Mouse (Mus musculus) heart, embryonic 16.5 days (tissue): ENCODE results near the gene Plekha5. TPM values are rescaled to one million over a fixed set of nuclear protein-coding genes. Genes with fewer than 3 reads are reported as not detected.

Source experiments
- ATAC-seq: fragments of 200-750 bp; cut with Nextera tagmentation; replicated peaks from 2 replicates; pipeline ENCODE4 v1.8.0; 2017; ENCODE audit warnings: moderate number of reproducible peaks; ENCODE audit not compliant: insufficient read depth, low FRiP score; ENCODE audit errors: extremely low read depth
- H3K27ac ChIP-seq: fragments of 300-500 bp; sonication (generic); 2 replicates; pipeline ENCODE4 v1.5.1; 2014; ENCODE audit warnings: mild to moderate bottlenecking, low read length, control low read depth, moderate library complexity
- H3K27me3 ChIP-seq: fragments of 300-500 bp; sonication (generic); 2 replicates; pipeline ENCODE4 v1.6.1; 2014; ENCODE audit warnings: low read length, mixed read lengths; ENCODE audit not compliant: control insufficient read depth, insufficient read depth
- H3K36me3 ChIP-seq: fragments of 300-500 bp; sonication (generic); 2 replicates; pipeline ENCODE4 v1.6.1; 2014; ENCODE audit not compliant: control insufficient read depth, insufficient read depth
- H3K4me1 ChIP-seq: fragments of 300-500 bp; sonication (generic); 2 replicates; pipeline ENCODE4 v1.6.1; 2014; ENCODE audit warnings: low read length, mixed read lengths; ENCODE audit not compliant: control insufficient read depth, insufficient read depth
- H3K4me2 ChIP-seq: fragments of 300-500 bp; sonication (generic); 2 replicates; pipeline ENCODE4 v1.6.1; 2014; ENCODE audit warnings: low read depth, mild to moderate bottlenecking, control low read depth, low read length
- H3K4me3 ChIP-seq: fragments of 300-500 bp; sonication (generic); 2 replicates; pipeline ENCODE4 v1.5.1; 2014; ENCODE audit warnings: mild to moderate bottlenecking, control low read depth, low read length
- H3K9ac ChIP-seq: fragments of 300-500 bp; sonication (generic); 2 replicates; pipeline ENCODE4 v1.6.1; 2014; ENCODE audit warnings: low read length, control low read depth
- H3K9me3 ChIP-seq: fragments of 300-500 bp; sonication (generic); replicated peaks from 2 replicates; pipeline ENCODE4 v1.6.1; 2016; ENCODE audit warnings: low read length; ENCODE audit not compliant: control insufficient read depth
- WGBS: fragments of 180-500 bp; shearing (Covaris S2); extraction: QIAGEN DNeasy Blood & Tissue Kit; methylation state at CpG from one replicate; pipeline ENCODE4 v1.1.7; 2014; 5-methylcytosine and 5-hydroxymethylcytosine counted together
- polyA plus RNA-seq: library from polyadenylated mRNA; unstranded; fragments of >200 nt; fragmentation: Nextera tagmentation; extraction: Ambion mirVana; gene quantifications from 2 replicates; pipeline ENCODE4 v1.2.1, GENCODE M21; 2015

The Plekha5 gene
- polyA plus RNA-seq, 1 experiment from 2014 or later, result 27.8 TPM

GRCm38 (mm10) chr6:140480425-140481081 is 56.7 kb downstream of the Plekha5 start:
- H3K27me3 ChIP-seq, result no peaks in the 10 kb centered on the region
- H3K36me3 ChIP-seq, result no peaks in the 10 kb centered on the region
- ATAC-seq, result no peak
- peaks cover 25% of the 10 kb centered on the region for H3K4me1 ChIP-seq
- no peak overlapping the region for H3K4me3 ChIP-seq
- H3K27ac ChIP-seq, result no peak overlapping the region
- no peak overlapping the region for H3K4me2 ChIP-seq
- H3K9ac ChIP-seq, result no peak overlapping the region
- WGBS, result 86% methylated on average over 10 of the region's 10 CpGs
- no peaks in the 10 kb centered on the region for H3K9me3 ChIP-seq

- Histone ChIP-seq H3K4me3 (no peak overlapping the region), H3K9ac (no peak overlapping the region), H3K27me3 (no peaks in the 10 kb centered on the region), H3K4me2 (peak overlapping the region; percentile 31), H3K27ac (peak overlapping the region; percentile 62), H3K36me3 (no peaks in the 10 kb centered on the region), H3K4me1 (peaks cover 28% of the 10 kb centered on the region), H3K9me3 (no peaks in the 10 kb centered on the region)
- 30% methylated on average over 7 of the region's 7 CpGs for WGBS
- ATAC-seq, result peak; percentile 61; the same call in 1 of the 2 replicates
Observed at GRCm38 (mm10) chr6:140481701-140482460, 58.0 kb downstream of the Plekha5 start.

- Histone ChIP-seq H3K9me3 (no peaks in the 10 kb centered on the region), H3K9ac (peak overlapping the region; percentile 13; the same call in 1 of the 2 replicates)
Observed at GRCm38 (mm10) chr6:140484170-140484569, 60.3 kb downstream of the Plekha5 start.

GRCm38 (mm10) chr6:140485636-140486035 is 61.8 kb downstream of the Plekha5 start:
- no peaks in the 10 kb centered on the region for H3K36me3 ChIP-seq
- no peak overlapping the region for H3K27ac ChIP-seq
- H3K4me2 ChIP-seq, result no peak overlapping the region
- no peak for ATAC-seq
- no peaks in the 10 kb centered on the region for H3K27me3 ChIP-seq
- WGBS, result 75% methylated on average over 6 of the region's 6 CpGs
- H3K4me1 ChIP-seq, result peaks cover 23% of the 10 kb centered on the region
- H3K9ac ChIP-seq, result no peak overlapping the region
- H3K9me3 ChIP-seq, result no peaks in the 10 kb centered on the region
- no peak overlapping the region for H3K4me3 ChIP-seq

More at GRCm38 (mm10) chr6:140484170-140484569, 60.3 kb downstream of the Plekha5 start:
- 32% methylated on average over 9 of the region's 9 CpGs for WGBS
- H3K4me2 ChIP-seq, result peak overlapping the region; percentile 43; the same call in 1 of the 2 replicates
- H3K4me1 ChIP-seq, result peaks cover 23% of the 10 kb centered on the region
- no peaks in the 10 kb centered on the region for H3K27me3 ChIP-seq
- H3K36me3 ChIP-seq, result no peaks in the 10 kb centered on the region
- peak; percentile 85 for ATAC-seq
- peak overlapping the region; percentile 89 for H3K27ac ChIP-seq
- H3K4me3 ChIP-seq, result no peak overlapping the region

- no peaks in the 10 kb centered on the region for H3K9me3 ChIP-seq
- H3K27me3 ChIP-seq, result no peaks in the 10 kb centered on the region
- H3K4me1 ChIP-seq, result peaks cover 30% of the 10 kb centered on the region
- no peak overlapping the region for H3K9ac ChIP-seq
- ATAC-seq, result no peak
- no peak overlapping the region for H3K27ac ChIP-seq
- WGBS, result 87% methylated on average over 5 of the region's 5 CpGs
- no peak overlapping the region for H3K4me2 ChIP-seq
- H3K4me3 ChIP-seq, result no peak overlapping the region
- H3K36me3 ChIP-seq, result no peaks in the 10 kb centered on the region
Observed at GRCm38 (mm10) chr6:140486685-140487084, 62.8 kb downstream of the Plekha5 start.

- Histone ChIP-seq H3K4me3 (no peak overlapping the region), H3K27me3 (no peaks in the 10 kb centered on the region), H3K4me1 (peaks cover 29% of the 10 kb centered on the region), H3K4me2 (no peak overlapping the region), H3K9ac (no peak overlapping the region), H3K36me3 (no peaks in the 10 kb centered on the region), H3K9me3 (no peaks in the 10 kb centered on the region), H3K27ac (no peak overlapping the region)
- ATAC-seq, result no peak
- WGBS, result 71% methylated on average over 6 of the region's 6 CpGs
Observed at GRCm38 (mm10) chr6:140487489-140487888, 63.6 kb downstream of the Plekha5 start.

GRCm38 (mm10) chr6:140488673-140489072 is 64.8 kb downstream of the Plekha5 start:
- Histone ChIP-seq H3K9me3 (no peaks in the 10 kb centered on the region), H3K27me3 (no peaks in the 10 kb centered on the region), H3K9ac (no peak overlapping the region), H3K36me3 (no peaks in the 10 kb centered on the region), H3K4me1 (peaks cover 25% of the 10 kb centered on the region), H3K27ac (no peak overlapping the region), H3K4me3 (no peak overlapping the region), H3K4me2 (no peak overlapping the region)
- WGBS, result 79% methylated on average over 3 of the region's 3 CpGs
- ATAC-seq, result no peak

- Histone ChIP-seq H3K36me3 (no peaks in the 10 kb centered on the region), H3K9me3 (no peaks in the 10 kb centered on the region), H3K4me2 (no peak overlapping the region), H3K27me3 (no peaks in the 10 kb centered on the region), H3K27ac (no peak overlapping the region), H3K4me1 (peaks cover 20% of the 10 kb centered on the region), H3K4me3 (no peak overlapping the region), H3K9ac (no peak overlapping the region)
- ATAC-seq, result no peak
Observed at GRCm38 (mm10) chr6:140489570-140489969, 65.7 kb downstream of the Plekha5 start.

GRCm38 (mm10) chr6:140490220-140490619 is 66.4 kb downstream of the Plekha5 start:
- Histone ChIP-seq H3K4me3 (no peak overlapping the region), H3K36me3 (no peaks in the 10 kb centered on the region), H3K9ac (no peak overlapping the region), H3K4me2 (no peak overlapping the region), H3K9me3 (no peaks in the 10 kb centered on the region), H3K4me1 (peaks cover 20% of the 10 kb centered on the region), H3K27ac (no peak overlapping the region), H3K27me3 (no peaks in the 10 kb centered on the region)
- no peak for ATAC-seq
- 68% methylated on average over 4 of the region's 4 CpGs for WGBS
